Mouse (Mus musculus) heart, postnatal 0 days (tissue): Measurements from ENCODE around the gene Stard3.

Experiments used
- CTCF ChIP-seq: IDR thresholded peaks from 2 replicates; pipeline ENCODE4 v1.5.1; 2016; ENCODE audit warnings: antibody characterized with exemption, control low read depth, low read depth
- EP300 ChIP-seq: IDR thresholded peaks from 2 replicates; pipeline ENCODE4 v1.6.1; 2016; ENCODE audit warnings: antibody characterized with exemption, low read depth

- TF ChIP-seq CTCF, result no peak
- no peak for TF ChIP-seq EP300
Measured at GRCm38 (mm10) chr11:98417074-98417473, 58.9 kb downstream of the Stard3 start.
